Mouse (Mus musculus) stomach, embryonic 15.5 days (tissue): ENCODE data around the gene Tac2. TPM values are rescaled to one million over a fixed set of nuclear protein-coding genes. Genes with fewer than 3 reads are reported as not detected.
"Not testable (repeated sequence)": the region's sequence is repeated elsewhere in the genome, so short reads cannot be mapped to it uniquely, and the experiment has no call there.

Experiments used
- ATAC-seq: fragments of 200-750 bp; cut with Nextera tagmentation; 2 replicates; pipeline ENCODE4 v1.8.0; 2017; ENCODE audit warnings: low read depth, moderate number of reproducible peaks, moderate TSS enrichment; ENCODE audit not compliant: insufficient read depth, low FRiP score
- H3K27ac ChIP-seq: fragments of 300-500 bp; sonication (generic); 2 replicates; pipeline ENCODE4 v1.5.1; 2015; ENCODE audit warnings: mild to moderate bottlenecking, inconsistent platforms
- H3K27me3 ChIP-seq: fragments of 300-500 bp; sonication (generic); replicated peaks from 2 replicates; pipeline ENCODE4 v1.6.1; 2015; ENCODE audit warnings: inconsistent platforms
- H3K36me3 ChIP-seq: fragments of 300-500 bp; sonication (generic); 2 replicates; pipeline ENCODE4 v1.6.1; 2015; ENCODE audit warnings: inconsistent platforms
- H3K4me1 ChIP-seq: fragments of 300-500 bp; sonication (generic); 2 replicates; pipeline ENCODE4 v1.6.1; 2015; ENCODE audit warnings: inconsistent platforms
- H3K4me2 ChIP-seq: fragments of 300-500 bp; sonication (generic); 2 replicates; pipeline ENCODE4 v1.6.1; 2015; ENCODE audit warnings: mild to moderate bottlenecking, inconsistent platforms
- H3K4me3 ChIP-seq: fragments of 300-500 bp; sonication (generic); replicated peaks from 2 replicates; pipeline ENCODE4 v1.5.1; 2015; ENCODE audit warnings: inconsistent platforms
- H3K9ac ChIP-seq: fragments of 300-500 bp; sonication (generic); 2 replicates; pipeline ENCODE4 v1.6.1; 2015; ENCODE audit warnings: inconsistent platforms
- H3K9me3 ChIP-seq: fragments of 300-500 bp; sonication (generic); 2 replicates; pipeline ENCODE4 v1.6.1; 2016; ENCODE audit warnings: inconsistent platforms
- WGBS: fragments of 180-500 bp; shearing (Covaris S2); methylation state at CpG from one replicate; pipeline ENCODE4 v1.1.7; 2015; 5-methylcytosine and 5-hydroxymethylcytosine counted together
- polyA plus RNA-seq: library from polyadenylated mRNA; unstranded; fragments of >200 nt; fragmentation: Nextera tagmentation; extraction: Ambion mirVana; gene quantifications from 2 replicates; pipeline ENCODE4 v1.2.1, GENCODE M21; 2015

The Tac2 gene
- polyA plus RNA-seq, 1 experiment from 2014 or later, result 4.4 TPM

DNA sequence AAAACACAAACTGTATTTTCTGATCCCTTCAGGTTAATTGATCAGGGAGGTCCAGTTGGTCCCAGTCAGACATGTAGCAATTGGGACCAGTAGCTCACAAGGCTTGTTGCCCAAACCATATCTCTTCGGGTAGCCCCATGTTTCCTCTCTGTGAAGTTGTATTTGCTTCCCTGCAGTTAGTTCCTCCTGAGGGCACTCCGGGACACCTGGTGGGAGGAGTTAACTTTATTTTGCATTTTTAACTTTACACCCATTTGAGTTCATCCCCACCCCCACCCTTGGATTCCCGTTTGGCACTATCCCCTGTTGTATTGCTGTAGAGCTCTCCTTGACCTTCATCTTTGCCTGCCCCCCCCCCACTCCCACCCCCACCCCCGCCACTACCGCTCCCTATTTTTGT lies 21.6 kb downstream of the Tac2 start:
- Histone ChIP-seq H3K9me3 (no peaks in the 10 kb centered on the region), H3K4me2 (no peak overlapping the region), H3K4me3 (no peak overlapping the region), H3K4me1 (peaks cover 16% of the 10 kb centered on the region), H3K27ac (no peak overlapping the region), H3K36me3 (peaks cover 52% of the 10 kb centered on the region), H3K9ac (no peak overlapping the region), H3K27me3 (no peaks in the 10 kb centered on the region)
- WGBS, result 74% methylated on average over 5 of the region's 5 CpGs
- ATAC-seq, result no peak

DNA sequence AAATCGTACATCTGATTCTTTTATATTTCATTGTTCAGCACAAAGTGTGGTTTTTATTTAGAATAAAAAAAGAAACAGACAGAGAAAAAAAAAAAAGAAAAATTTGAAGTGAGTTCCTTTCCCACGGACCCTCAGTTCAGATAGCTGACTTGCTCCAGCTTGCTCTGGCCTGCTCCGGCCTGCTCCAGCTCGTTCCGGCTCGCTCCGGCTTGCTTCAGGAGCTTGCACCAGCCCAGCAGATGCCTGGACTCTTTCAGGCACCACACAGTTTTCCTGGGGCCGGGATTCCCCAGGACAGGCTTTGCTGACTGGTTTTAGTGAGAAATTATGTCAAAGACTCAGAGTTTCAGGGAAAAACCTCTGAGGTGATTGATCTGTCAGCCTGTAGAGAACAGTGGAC lies 23.0 kb downstream of the Tac2 start:
- peaks cover 42% of the 10 kb centered on the region for H3K36me3 ChIP-seq
- 91% methylated on average over 8 of the region's 8 CpGs for WGBS
- H3K4me3 ChIP-seq, result no peak overlapping the region
- H3K9me3 ChIP-seq, result no peaks in the 10 kb centered on the region
- no peak overlapping the region for H3K4me2 ChIP-seq
- H3K27me3 ChIP-seq, result no peaks in the 10 kb centered on the region
- H3K9ac ChIP-seq, result no peak overlapping the region
- ATAC-seq, result no peak
- H3K4me1 ChIP-seq, result peaks cover 13% of the 10 kb centered on the region
- H3K27ac ChIP-seq, result no peak overlapping the region

DNA sequence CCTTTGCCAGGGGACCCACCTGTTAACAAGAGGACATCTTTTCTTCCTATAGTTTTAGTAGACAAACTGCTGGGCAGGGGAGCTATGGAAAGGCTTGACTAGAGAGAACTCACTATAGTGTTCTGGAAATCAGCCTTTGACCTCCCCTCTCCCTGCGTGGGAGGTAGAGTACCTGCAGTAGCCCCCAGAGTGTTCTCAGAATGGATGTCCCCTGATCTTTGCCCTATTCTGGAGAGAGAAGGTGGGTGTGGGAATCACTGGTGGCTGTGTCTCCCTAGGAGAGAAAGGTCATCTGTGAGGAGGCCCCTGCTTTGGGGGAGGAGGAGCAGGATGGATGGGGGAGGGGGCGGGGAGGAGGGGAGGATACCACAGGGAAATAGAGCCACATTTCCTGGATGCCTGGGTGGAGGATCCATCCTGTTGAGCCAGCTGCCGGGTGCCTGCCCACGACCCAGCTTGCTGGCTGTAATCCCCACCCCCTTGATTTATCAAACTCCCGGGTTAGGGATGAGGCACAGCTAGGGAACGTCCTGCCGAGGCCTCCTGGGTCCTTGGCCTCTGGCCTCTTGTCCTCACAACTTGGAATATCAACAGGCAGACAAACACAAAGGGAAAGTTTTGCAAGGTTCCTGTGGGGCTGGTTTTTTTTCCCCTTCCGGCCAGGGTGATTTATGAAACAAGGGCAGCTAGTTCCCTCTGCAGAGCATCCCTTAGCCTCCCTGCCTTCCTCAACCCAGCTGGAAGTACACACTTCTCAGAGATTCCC lies 24.8 kb downstream of the Tac2 start:
- no peak overlapping the region for H3K9ac ChIP-seq
- H3K4me1 ChIP-seq, result peaks cover 13% of the 10 kb centered on the region
- 10% methylated on average over 8 of the region's 8 CpGs for WGBS
- no peak overlapping the region for H3K4me3 ChIP-seq
- no peaks in the 10 kb centered on the region for H3K9me3 ChIP-seq
- no peak overlapping the region for H3K27ac ChIP-seq
- peak overlapping the region; percentile 16; the same call in 1 of the 2 replicates for H3K4me2 ChIP-seq
- peak; percentile 56; the same call in 1 of the 2 replicates for ATAC-seq
- H3K27me3 ChIP-seq, result no peaks in the 10 kb centered on the region
- H3K36me3 ChIP-seq, result peaks cover 25% of the 10 kb centered on the region

DNA sequence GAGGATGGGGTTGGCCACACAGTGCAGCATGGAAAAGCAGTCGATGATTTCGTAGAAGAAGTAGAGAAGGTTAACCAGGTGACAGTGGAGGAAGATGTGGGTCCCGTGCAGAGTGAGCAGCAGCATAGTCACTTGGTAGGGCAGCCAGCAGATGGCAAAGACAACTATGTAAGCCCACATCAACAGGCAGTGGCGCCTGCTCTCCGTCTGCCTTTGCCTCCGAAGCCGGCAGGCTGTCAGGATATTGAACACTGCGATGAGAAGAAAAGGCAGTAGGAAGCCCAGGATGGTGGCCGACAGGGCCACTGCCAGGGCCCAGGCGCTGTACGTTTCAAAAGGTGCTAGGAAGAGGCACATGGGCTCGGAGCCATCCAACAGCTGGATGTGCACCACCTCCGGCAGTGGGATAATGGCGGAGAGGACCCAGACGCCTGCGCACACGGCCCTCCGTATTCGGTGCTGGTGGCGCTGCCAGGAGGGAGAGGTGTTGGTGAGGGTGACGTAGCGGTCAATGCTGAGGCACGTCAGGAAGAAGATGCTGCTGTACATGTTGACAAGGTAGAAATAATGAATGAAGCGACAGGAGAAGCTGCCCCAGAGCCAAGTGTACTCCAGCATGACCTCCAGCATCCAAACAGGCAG lies 26.0 kb downstream of the Tac2 start:
- H3K27me3 ChIP-seq, result no peaks in the 10 kb centered on the region
- WGBS, result 52% methylated on average over 24 of the region's 24 CpGs
- no peak overlapping the region for H3K9ac ChIP-seq
- H3K4me1 ChIP-seq, result peaks cover 13% of the 10 kb centered on the region
- no peak for ATAC-seq
- H3K4me3 ChIP-seq, result 0 out of 2 replicates have a peak overlapping the region, but pooled peaks have one; percentile 11
- peak overlapping the region; percentile 38 for H3K4me2 ChIP-seq
- no peaks in the 10 kb centered on the region for H3K9me3 ChIP-seq
- no peak overlapping the region for H3K27ac ChIP-seq
- H3K36me3 ChIP-seq, result peaks cover 17% of the 10 kb centered on the region

DNA sequence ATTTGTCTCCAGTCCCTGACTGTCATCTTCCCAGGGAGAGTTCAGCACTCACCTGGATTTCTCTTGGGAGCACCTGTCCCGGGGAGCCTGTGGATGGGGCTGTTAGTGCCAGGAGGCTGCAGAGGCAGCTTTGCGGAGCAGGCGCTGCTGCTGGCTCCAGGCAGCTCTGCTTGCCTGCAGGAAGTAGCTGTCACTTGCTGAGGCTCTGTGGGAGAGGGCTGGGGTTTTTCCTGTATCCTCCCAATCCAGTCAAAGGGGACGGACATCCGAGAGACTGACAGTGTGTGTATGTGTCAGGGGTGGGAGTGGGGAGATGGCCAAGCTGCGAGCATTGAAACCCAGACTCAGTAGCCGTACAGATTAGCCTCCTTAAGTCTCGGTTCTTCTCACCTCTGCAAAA lies 27.3 kb downstream of the Tac2 start, which contains the start of gene Gpr182:
Gene Gpr182, minus strand, starts transcription at position 185 of the 400 bp plus-strand sequence.
- Histone ChIP-seq H3K9me3 (no peaks in the 10 kb centered on the region), H3K36me3 (peaks cover 10% of the 10 kb centered on the region; the same call in 1 of the 2 replicates), H3K27me3 (no peaks in the 10 kb centered on the region), H3K4me2 (peak within 1 kb of the TSS; percentile 38), H3K4me1 (peaks cover 13% of the 10 kb centered on the region), H3K4me3 (no peak within 1 kb of the TSS), H3K27ac (no peak within 1 kb of the TSS), H3K9ac (no peak within 1 kb of the TSS)
- 44% methylated on average over 8 of the region's 8 CpGs for WGBS
- ATAC-seq, result no peak

DNA sequence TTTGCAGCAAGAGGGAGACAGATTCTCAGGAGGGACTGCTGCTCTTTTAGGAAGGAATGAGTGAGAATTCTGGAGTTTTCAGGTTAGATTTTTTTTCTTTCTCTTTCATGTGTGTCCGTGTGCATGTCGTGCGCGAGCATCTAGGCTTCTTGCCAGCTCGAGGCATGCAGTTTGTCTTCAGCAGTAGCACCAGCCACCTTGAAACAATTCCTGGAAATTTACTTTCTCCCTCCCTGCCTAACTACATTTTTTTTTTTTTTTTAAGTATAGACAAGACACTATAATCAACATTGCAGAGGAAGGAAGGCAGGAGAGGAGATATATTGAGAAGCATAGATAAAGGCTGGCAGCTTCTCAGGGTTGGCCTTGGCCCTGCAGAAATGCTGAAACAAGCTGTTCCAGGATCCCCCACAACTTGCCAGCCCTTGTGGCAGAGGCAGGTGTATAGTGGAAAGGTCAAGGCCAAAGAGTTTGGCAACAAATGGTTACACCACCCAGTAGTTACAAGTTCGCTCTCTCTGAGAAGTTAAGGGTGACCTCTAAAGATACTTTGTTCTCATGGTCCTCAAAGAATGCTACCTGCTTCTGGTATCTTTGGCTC lies 30.4 kb downstream of the Tac2 start:
- ATAC-seq, result no peak
- Histone ChIP-seq H3K9ac (no peak overlapping the region), H3K9me3 (no peaks in the 10 kb centered on the region), H3K27ac (no peak overlapping the region), H3K4me3 (no peak overlapping the region), H3K4me2 (no peak overlapping the region), H3K36me3 (no peaks in the 10 kb centered on the region), H3K27me3 (no peaks in the 10 kb centered on the region), H3K4me1 (peaks cover 5% of the 10 kb centered on the region; the same call in 1 of the 2 replicates)
- WGBS, result 62% methylated on average over 6 of the region's 6 CpGs

DNA sequence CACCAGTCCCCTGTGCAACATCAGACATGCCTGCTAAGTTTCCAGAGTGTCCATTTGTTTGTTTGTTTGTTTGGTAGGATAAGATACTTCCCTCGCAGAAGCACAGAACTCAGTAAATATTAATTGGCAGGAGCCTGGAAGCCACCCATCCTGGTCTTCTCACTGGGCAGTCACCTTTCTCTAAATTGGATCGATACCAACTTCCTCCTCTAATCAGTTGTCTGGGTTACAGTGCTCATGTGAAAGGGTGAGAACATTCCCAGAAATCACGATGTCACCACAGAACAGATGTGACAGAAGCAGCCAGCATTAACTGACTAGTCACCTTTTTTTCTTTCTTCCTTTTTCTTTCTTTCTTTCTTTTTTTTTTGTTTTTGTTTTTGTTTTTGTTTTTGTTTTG lies 31.0 kb downstream of the Tac2 start:
- Histone ChIP-seq H3K4me2 (no peak overlapping the region), H3K27me3 (no peaks in the 10 kb centered on the region), H3K27ac (no peak overlapping the region), H3K9me3 (no peaks in the 10 kb centered on the region), H3K4me3 (no peak overlapping the region), H3K9ac (no peak overlapping the region), H3K4me1 (0 out of 2 replicates have a peak, but pooled peaks cover 2% of the 10 kb centered on the region), H3K36me3 (no peaks in the 10 kb centered on the region)
- ATAC-seq, result no peak
- WGBS, result 52% methylated on average over 3 of the region's 3 CpGs

DNA sequence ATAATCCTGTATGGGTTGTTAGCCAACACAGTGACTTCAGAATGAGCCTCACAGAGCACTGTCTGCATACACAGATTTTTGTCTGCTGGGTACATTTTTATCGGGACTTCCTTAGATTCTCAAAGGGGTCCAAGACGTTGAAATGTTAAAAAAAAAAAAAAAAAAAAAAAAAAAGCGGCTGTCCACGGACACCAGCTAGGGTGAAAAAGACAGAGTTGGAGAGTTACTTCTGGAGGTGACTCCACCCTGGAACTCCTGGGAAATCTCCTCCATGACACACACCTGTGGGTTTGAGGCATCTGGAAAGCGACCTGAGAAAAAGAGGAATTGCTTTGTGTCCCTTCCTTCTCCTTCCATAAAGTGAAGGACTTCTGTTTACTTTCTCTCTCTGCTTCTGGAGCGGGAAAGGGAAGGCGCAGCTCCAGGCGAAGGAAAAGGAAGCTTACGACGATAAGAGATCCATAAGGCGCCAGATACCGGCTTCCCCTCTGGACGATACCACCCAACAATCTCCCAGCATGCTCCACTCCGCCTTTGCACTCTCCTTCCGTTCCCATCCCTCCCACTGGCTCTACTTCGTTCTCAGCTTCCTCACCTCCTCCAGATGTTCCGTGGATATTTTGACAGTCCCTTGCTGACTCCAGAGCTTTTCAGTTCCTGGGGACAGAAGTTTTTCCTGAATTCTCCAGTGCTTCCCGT lies 31.6 kb downstream of the Tac2 start:
- 0 out of 2 replicates have a peak overlapping the region, but pooled peaks have one; percentile 1 for H3K27ac ChIP-seq
- H3K27me3 ChIP-seq, result no peaks in the 10 kb centered on the region
- peak overlapping the region; percentile 51 for H3K4me2 ChIP-seq
- H3K9me3 ChIP-seq, result no peaks in the 10 kb centered on the region
- no peaks in the 10 kb centered on the region for H3K36me3 ChIP-seq
- 26% methylated on average over 17 of the region's 18 CpGs for WGBS
- H3K4me3 ChIP-seq, result peak overlapping the region; percentile 21; the same call in 1 of the 2 replicates
- no peak for ATAC-seq
- H3K9ac ChIP-seq, result no peak overlapping the region; the same call in 1 of the 2 replicates
- no peaks in the 10 kb centered on the region for H3K4me1 ChIP-seq

DNA sequence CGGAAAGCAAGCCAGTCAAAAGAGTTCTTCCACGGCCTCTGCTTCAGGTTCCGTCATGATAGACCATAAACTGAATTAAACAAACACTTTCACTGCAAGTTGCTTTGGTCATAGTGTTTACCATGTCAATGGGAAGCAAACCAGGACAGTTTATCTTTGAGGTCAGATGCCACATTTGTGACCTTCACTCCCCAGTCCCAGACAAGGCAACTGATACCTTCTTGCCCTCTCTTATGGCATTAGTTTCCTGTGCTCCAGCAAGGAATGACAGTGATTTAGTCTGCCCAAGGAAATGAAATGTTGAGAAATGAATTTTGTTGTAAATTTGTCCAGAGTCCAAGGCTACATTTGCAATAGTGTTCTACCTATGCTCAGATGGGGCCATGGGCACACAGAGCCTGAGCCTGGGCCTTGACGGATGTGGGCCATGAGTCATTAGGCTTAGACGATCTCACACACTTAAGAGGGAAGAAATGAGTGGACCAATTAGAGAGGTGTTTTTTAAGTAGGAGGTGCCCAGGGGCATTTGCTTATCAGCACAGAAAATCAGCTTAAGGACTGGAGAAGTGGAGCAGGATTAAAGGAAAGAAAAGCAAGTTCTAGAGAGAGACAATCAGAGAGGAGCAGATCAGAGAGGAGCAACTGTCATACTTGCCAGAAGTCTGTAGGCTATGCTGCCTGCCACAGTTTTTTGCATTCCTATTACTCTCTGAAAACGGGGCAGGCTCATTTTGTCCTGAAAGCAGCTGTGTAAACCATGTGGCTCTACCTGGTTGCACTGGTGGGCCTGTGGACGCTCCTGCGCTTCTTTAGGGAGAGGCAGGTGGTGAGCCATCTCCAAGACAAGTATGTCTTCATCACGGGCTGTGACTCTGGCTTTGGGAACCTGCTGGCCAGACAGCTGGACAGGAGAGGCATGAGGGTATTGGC lies 35.2 kb downstream of the Tac2 start, which contains the start of the genes Rdh1 and Rdh16f1:
Gene Rdh1, plus strand, starts transcription at position 541 of the 930 bp plus-strand sequence.
Gene Rdh16f1, plus strand, starts transcription at position 607 of the 930 bp plus-strand sequence.
- no peak within 1 kb of the TSS for H3K9ac ChIP-seq
- H3K27me3 ChIP-seq, result no peaks in the 10 kb centered on the region
- 57% methylated on average over 9 of the region's 9 CpGs for WGBS
- H3K9me3 ChIP-seq, result no peaks in the 10 kb centered on the region
- H3K4me2 ChIP-seq, result no peak within 1 kb of the TSS
- ATAC-seq, result no peak
- no peaks in the 10 kb centered on the region for H3K36me3 ChIP-seq
- H3K27ac ChIP-seq, result no peak within 1 kb of the TSS
- H3K4me1 ChIP-seq, result 0 out of 2 replicates have a peak, but pooled peaks cover 6% of the 10 kb centered on the region
- H3K4me3 ChIP-seq, result no peak within 1 kb of the TSS

DNA sequence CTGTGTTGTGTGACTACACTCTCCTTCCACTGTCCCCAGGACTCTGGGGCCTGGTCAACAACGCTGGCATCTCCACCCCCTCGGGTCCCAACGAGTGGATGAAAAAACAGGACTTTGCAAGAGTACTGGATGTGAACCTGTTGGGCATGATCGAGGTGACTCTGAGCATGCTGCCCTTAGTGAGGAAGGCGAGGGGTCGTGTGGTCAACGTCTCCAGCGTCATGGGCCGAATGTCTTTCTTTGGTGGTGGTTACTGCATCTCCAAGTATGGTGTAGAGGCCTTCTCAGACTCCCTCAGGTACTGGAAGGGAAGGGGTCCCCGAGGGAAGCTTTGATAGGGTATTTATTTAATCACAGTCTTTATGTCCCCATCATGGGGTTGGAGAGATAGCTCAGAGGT lies 38.6 kb downstream of the Tac2 start:
- 89% methylated on average over 10 of the region's 10 CpGs for WGBS
- not testable (repeated sequence) for H3K4me1 ChIP-seq, H3K4me2 ChIP-seq, H3K9ac ChIP-seq, H3K4me3 ChIP-seq, H3K27me3 ChIP-seq, ATAC-seq, H3K9me3 ChIP-seq, H3K36me3 ChIP-seq, H3K27ac ChIP-seq
